Mouse (Mus musculus) liver, embryonic 12.5 days (tissue): ENCODE results near the gene Gm13285. TPM values are rescaled to one million over a fixed set of nuclear protein-coding genes. Genes with fewer than 3 reads are reported as not detected.
A peak's percentile ranks its signal among the peaks of the same experiment; 100 is the strongest.
"Not testable (repeated sequence)": the region's sequence is repeated elsewhere in the genome, so short reads cannot be mapped to it uniquely, and the experiment has no call there.

ENCODE experiments used
- ATAC-seq: fragments of 200-750 bp; cut with Nextera tagmentation; 2 replicates; pipeline ENCODE4 v1.8.0; 2017; ENCODE audit warnings: moderate number of reproducible peaks, mild to moderate bottlenecking, moderate library complexity
- H3K27ac ChIP-seq: fragments of 300-500 bp; sonication (generic); 2 replicates; pipeline ENCODE4 v1.5.1; 2016; ENCODE audit warnings: mild to moderate bottlenecking
- H3K27me3 ChIP-seq: fragments of 300-500 bp; sonication (generic); replicated peaks from 2 replicates; pipeline ENCODE4 v1.6.1; 2016; ENCODE audit warnings: mild to moderate bottlenecking, moderate library complexity
- H3K36me3 ChIP-seq: fragments of 300-500 bp; sonication (generic); 2 replicates; pipeline ENCODE4 v1.6.1; 2016; ENCODE audit warnings: mild to moderate bottlenecking, moderate library complexity
- H3K4me1 ChIP-seq: fragments of 300-500 bp; sonication (generic); 2 replicates; pipeline ENCODE4 v1.6.1; 2016
- H3K4me2 ChIP-seq: fragments of 300-500 bp; sonication (generic); 2 replicates; pipeline ENCODE4 v1.6.1; 2016; ENCODE audit warnings: mild to moderate bottlenecking, moderate library complexity
- H3K4me3 ChIP-seq: fragments of 300-500 bp; sonication (generic); 2 replicates; pipeline ENCODE4 v1.5.1; 2016; ENCODE audit warnings: mild to moderate bottlenecking, moderate library complexity
- H3K9ac ChIP-seq: fragments of 300-500 bp; sonication (generic); 2 replicates; pipeline ENCODE4 v1.6.1; 2016; ENCODE audit warnings: mild to moderate bottlenecking, moderate library complexity
- H3K9me3 ChIP-seq: fragments of 300-500 bp; sonication (generic); replicated peaks from 2 replicates; pipeline ENCODE4 v1.6.1; 2016; ENCODE audit warnings: mild to moderate bottlenecking, moderate library complexity
- WGBS: fragments of 180-500 bp; shearing (Covaris S2); methylation state at CpG from one replicate; pipeline ENCODE4 v1.1.7; 2016; ENCODE audit not compliant: insufficient replicate concordance; 5-methylcytosine and 5-hydroxymethylcytosine counted together
- polyA plus RNA-seq: library from polyadenylated mRNA; unstranded; fragments of >200 nt; fragmentation: Nextera tagmentation; extraction: Ambion mirVana; gene quantifications from 2 replicates; pipeline ENCODE4 v1.2.1, GENCODE M21; 2016

The Gm13285 gene
- polyA plus RNA-seq, 1 experiment from 2014 or later = 0.13 TPM

DNA sequence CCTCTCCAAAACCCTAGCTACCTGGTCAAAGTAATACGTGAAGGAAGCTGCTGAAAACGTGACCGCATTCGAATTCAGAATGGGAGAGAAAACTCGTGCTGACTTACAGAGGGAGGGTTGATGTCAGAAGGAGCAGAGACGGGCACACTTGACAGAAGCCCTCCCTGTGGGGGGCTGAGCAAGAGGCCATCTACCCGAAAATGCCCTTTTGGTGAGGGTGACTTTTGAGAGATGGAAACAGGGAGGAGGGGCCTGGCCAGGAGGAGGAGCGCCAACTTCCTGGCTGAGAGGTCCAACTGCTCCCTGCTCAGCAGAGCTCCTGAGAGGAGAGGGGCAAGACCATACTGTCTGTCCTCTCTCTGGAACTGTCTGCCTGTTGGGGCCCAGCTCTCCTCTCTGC lies 5.8 kb downstream of the Gm13285 start, which contains the start of gene Gm13288:
TSS of gene Gm13288 (plus strand) at position 301 of the 400 bp plus-strand sequence.
- Histone ChIP-seq H3K4me2 (peak within 1 kb of the TSS; percentile 50), H3K27me3 (peaks cover 12% of the 10 kb centered on the region)
- H3K4me3 ChIP-seq, H3K9me3 ChIP-seq, H3K4me1 ChIP-seq, ATAC-seq, H3K27ac ChIP-seq, H3K36me3 ChIP-seq, H3K9ac ChIP-seq: not testable (repeated sequence)
- no CpG with 5 or more reads among the region's 8 CpGs for WGBS

DNA sequence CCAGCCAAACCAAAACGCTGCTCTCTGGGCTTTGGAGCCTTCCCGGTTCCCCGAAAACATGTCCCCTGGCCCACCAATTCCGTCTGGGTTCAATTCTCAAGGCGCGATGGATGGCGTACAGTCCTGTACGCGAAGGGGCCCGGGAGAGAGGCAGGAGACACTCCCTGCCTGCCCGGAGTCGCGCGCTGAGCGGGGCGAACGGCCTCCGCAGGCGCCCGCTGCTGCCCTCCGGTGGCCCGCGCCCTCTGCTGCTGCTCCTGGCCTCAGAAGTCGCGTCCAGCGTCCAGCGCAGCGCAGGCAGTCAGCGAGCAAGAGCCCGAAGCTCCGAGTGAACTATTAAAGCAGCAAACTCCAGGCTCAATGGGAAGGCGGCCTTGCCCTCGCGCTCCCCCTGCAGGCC lies 6.3 kb downstream of the Gm13285 start:
- not testable (repeated sequence) for H3K9me3 ChIP-seq, H3K9ac ChIP-seq, H3K4me3 ChIP-seq, H3K4me1 ChIP-seq, ATAC-seq, H3K36me3 ChIP-seq, H3K27ac ChIP-seq
- 4% methylated on average over 5 of the region's 34 CpGs for WGBS
- Histone ChIP-seq H3K4me2 (peak overlapping the region; percentile 50), H3K27me3 (peaks cover 12% of the 10 kb centered on the region)

- Histone ChIP-seq H3K36me3 (no peaks in the 10 kb centered on the region), H3K4me1 (no peaks in the 10 kb centered on the region), H3K4me2 (no peak within 1 kb of the TSS), H3K9ac (no peak within 1 kb of the TSS), H3K9me3 (no peaks in the 10 kb centered on the region), H3K27ac (no peak within 1 kb of the TSS), H3K4me3 (no peak within 1 kb of the TSS), H3K27me3 (peaks cover 4% of the 10 kb centered on the region; the same call in 1 of the 2 replicates)
- WGBS = 37% methylated on average over 3 of the region's 3 CpGs
- no peak for ATAC-seq
These were observed 16.5 kb downstream of the Gm13285 start, which contains the start of gene Ifna7 for GRCm38 (mm10) chr4:88815928-88816327. Gene Ifna7 (plus strand): TSS chr4:88816228.

DNA sequence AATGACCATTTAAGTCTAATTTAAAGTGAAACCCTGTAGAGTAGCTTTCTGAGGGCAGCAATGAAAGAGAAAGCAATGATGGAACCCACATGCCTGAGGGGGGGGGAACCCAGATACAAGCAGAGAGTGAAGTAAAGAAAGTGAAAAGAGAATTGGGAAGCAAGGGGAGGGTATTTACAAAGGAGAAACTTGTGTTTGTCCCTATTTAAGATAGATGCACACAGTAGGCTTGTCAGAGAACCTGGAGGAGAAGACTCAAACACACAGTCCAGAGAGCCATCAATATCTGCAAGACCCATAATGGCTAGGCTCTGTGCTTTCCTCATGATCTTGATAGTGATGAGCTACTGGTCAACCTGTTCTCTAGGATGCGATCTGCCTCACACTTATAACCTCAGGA lies 20.2 kb downstream of the Gm13285 start, which contains the start of gene Ifna11:
TSS of gene Ifna11 (plus strand) at position 301 of the 400 bp plus-strand sequence.
- no peaks in the 10 kb centered on the region for H3K9me3 ChIP-seq
- peaks cover 4% of the 10 kb centered on the region; the same call in 1 of the 2 replicates for H3K27me3 ChIP-seq
- H3K4me1 ChIP-seq = no peaks in the 10 kb centered on the region
- no peak within 1 kb of the TSS for H3K4me2 ChIP-seq
- H3K36me3 ChIP-seq = no peaks in the 10 kb centered on the region
- H3K27ac ChIP-seq = no peak within 1 kb of the TSS
- 45% methylated on average over 1 of the region's 1 CpGs for WGBS
- ATAC-seq = no peak
- no peak within 1 kb of the TSS for H3K9ac ChIP-seq
- H3K4me3 ChIP-seq = no peak within 1 kb of the TSS

GRCm38 (mm10) chr4:88822995-88823394 lies 23.5 kb downstream of the Gm13285 start:
- ATAC-seq = no peak
- Histone ChIP-seq H3K27me3 (0 out of 2 replicates have a peak, but pooled peaks cover 4% of the 10 kb centered on the region), H3K9ac (no peak overlapping the region), H3K4me3 (no peak overlapping the region), H3K9me3 (no peaks in the 10 kb centered on the region), H3K4me1 (no peaks in the 10 kb centered on the region), H3K36me3 (no peaks in the 10 kb centered on the region), H3K27ac (no peak overlapping the region), H3K4me2 (no peak overlapping the region)
- 20% methylated on average over 4 of the region's 4 CpGs for WGBS

GRCm38 (mm10) chr4:88827116-88827515 lies 27.7 kb downstream of the Gm13285 start, which contains the start of gene Ifna6:
Gene Ifna6 (plus strand): TSS chr4:88827416.
- not testable (repeated sequence) for H3K9me3 ChIP-seq, H3K27ac ChIP-seq, H3K36me3 ChIP-seq, H3K9ac ChIP-seq, H3K4me3 ChIP-seq, H3K4me1 ChIP-seq, H3K27me3 ChIP-seq, H3K4me2 ChIP-seq, ATAC-seq

DNA sequence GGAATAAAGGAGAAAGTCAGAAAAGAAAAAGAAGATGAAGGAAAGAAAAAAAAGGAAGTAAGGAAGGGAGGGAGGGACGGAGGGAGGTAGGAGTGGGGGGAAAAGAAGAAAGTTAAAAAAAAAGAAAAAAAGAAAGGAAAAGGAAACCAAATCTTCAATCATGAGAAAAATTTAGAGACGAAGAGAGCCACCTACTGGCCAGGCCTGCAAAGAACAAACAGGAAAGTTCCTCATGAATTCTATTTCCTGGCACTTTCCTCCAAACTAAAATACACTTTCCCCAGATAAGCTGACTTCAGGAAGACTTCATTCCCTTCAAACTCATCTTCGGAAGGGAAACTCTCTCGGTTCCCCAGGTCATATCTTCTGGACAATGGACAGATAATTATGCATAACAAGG lies 31.1 kb downstream of the Gm13285 start:
- WGBS = 18% methylated on average over 4 of the region's 4 CpGs
- no peak for ATAC-seq
- Histone ChIP-seq H3K4me3 (no peak overlapping the region), H3K4me2 (no peak overlapping the region), H3K9me3 (no peaks in the 10 kb centered on the region), H3K36me3 (no peaks in the 10 kb centered on the region), H3K27ac (no peak overlapping the region), H3K27me3 (no peaks in the 10 kb centered on the region), H3K4me1 (no peaks in the 10 kb centered on the region), H3K9ac (no peak overlapping the region)

DNA sequence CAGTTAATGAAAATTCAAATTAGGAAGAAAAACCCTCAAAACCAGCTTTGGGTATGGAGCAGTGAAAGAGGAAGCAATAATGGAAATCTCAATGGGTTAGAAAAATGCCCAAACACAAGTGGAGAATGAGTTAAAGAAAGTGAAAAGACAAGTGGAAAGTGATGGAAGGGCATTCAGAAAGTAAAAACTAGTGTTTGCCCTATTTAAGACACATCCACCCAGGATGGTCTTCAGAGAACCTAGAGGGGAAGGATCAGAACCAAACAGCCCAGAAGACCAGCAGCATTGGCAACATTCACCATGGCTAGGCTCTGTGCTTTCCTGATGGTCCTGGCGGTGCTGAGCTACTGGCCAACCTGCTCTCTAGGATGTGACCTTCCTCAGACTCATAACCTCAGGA lies 35.8 kb downstream of the Gm13285 start, which contains the start of gene Ifna5:
TSS of gene Ifna5 (plus strand) at position 301 of the 400 bp plus-strand sequence.
- 53% methylated on average over 1 of the region's 1 CpGs for WGBS
- H3K36me3 ChIP-seq, H3K27me3 ChIP-seq, H3K4me2 ChIP-seq, H3K9me3 ChIP-seq, H3K4me3 ChIP-seq, ATAC-seq, H3K4me1 ChIP-seq, H3K9ac ChIP-seq, H3K27ac ChIP-seq: not testable (repeated sequence)

DNA sequence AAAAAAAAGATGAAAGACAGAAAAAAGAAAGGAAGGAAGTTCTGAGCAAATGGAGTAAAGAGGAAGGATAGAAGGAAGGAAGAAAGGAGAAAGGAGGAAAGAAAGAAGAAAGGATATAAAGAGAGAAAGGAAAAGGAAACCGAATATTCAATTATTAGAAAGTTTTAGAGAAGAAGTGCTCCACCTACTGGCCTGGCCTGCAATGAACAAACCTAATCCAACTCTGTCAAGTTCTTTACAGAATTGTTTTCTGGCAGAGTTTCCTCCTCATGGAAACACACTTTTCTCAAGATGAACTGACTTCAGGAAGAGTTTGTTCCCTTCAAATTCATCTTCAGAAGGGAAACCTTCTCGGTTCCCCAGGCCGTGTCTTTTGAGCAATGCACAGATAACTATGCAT lies 39.4 kb downstream of the Gm13285 start:
- WGBS = 28% methylated on average over 3 of the region's 3 CpGs
- 0 out of 2 replicates have a peak, but pooled peaks cover 8% of the 10 kb centered on the region for H3K27me3 ChIP-seq
- no peak for ATAC-seq
- no peak overlapping the region for H3K4me3 ChIP-seq
- no peak overlapping the region for H3K27ac ChIP-seq
- no peak overlapping the region for H3K4me2 ChIP-seq
- no peak overlapping the region for H3K9ac ChIP-seq
- H3K4me1 ChIP-seq = no peaks in the 10 kb centered on the region
- no peaks in the 10 kb centered on the region for H3K9me3 ChIP-seq
- H3K36me3 ChIP-seq = no peaks in the 10 kb centered on the region

- no peak overlapping the region for H3K9ac ChIP-seq
- H3K4me3 ChIP-seq = no peak overlapping the region
- no peaks in the 10 kb centered on the region for H3K4me1 ChIP-seq
- H3K27ac ChIP-seq = no peak overlapping the region
- H3K9me3 ChIP-seq = no peaks in the 10 kb centered on the region
- H3K36me3 ChIP-seq = no peaks in the 10 kb centered on the region
- H3K27me3 ChIP-seq = 0 out of 2 replicates have a peak, but pooled peaks cover 8% of the 10 kb centered on the region
- ATAC-seq = no peak
- WGBS = 46% methylated on average over 3 of the region's 3 CpGs
- no peak overlapping the region for H3K4me2 ChIP-seq
These were observed 40.6 kb downstream of the Gm13285 start for GRCm38 (mm10) chr4:88840058-88840457.

GRCm38 (mm10) chr4:88841438-88841911 lies 42.0 kb downstream of the Gm13285 start, which contains the start of gene Ifna4:
Gene Ifna4 (plus strand): TSS chr4:88841861.
- H3K9me3 ChIP-seq = no peaks in the 10 kb centered on the region

GRCm38 (mm10) chr4:88845334-88845733 lies 45.9 kb downstream of the Gm13285 start:
- Histone ChIP-seq H3K27ac (no peak overlapping the region), H3K4me1 (no peaks in the 10 kb centered on the region), H3K27me3 (0 out of 2 replicates have a peak, but pooled peaks cover 8% of the 10 kb centered on the region), H3K4me3 (no peak overlapping the region), H3K4me2 (no peak overlapping the region), H3K9me3 (no peaks in the 10 kb centered on the region), H3K9ac (no peak overlapping the region), H3K36me3 (no peaks in the 10 kb centered on the region)
- ATAC-seq = no peak
- WGBS = 21% methylated on average over 2 of the region's 2 CpGs

More at GRCm38 (mm10) chr4:88841438-88841911, 42.0 kb downstream of the Gm13285 start, which contains the start of gene Ifna4:
- no peak within 1 kb of the TSS for H3K4me3 ChIP-seq
- 0 out of 2 replicates have a peak, but pooled peaks cover 8% of the 10 kb centered on the region for H3K27me3 ChIP-seq
- H3K9ac ChIP-seq = no peak within 1 kb of the TSS
- no peak for ATAC-seq
- H3K36me3 ChIP-seq = no peaks in the 10 kb centered on the region
- no peak within 1 kb of the TSS for H3K4me2 ChIP-seq
- no peaks in the 10 kb centered on the region for H3K4me1 ChIP-seq
- WGBS = 35% methylated on average over 2 of the region's 2 CpGs
- H3K27ac ChIP-seq = no peak within 1 kb of the TSS
